Mouse (Mus musculus) heart, embryonic 16.5 days (tissue): Measurements from ENCODE around the gene Muc2. TPM values are rescaled to one million over a fixed set of nuclear protein-coding genes. Genes with fewer than 3 reads are reported as not detected.

Experiments
- ATAC-seq: fragments of 200-750 bp; cut with Nextera tagmentation; replicated peaks from 2 replicates; pipeline ENCODE4 v1.8.0; 2017; ENCODE audit warnings: moderate number of reproducible peaks; ENCODE audit not compliant: insufficient read depth, low FRiP score; ENCODE audit errors: extremely low read depth
- H3K27ac ChIP-seq: fragments of 300-500 bp; sonication (generic); 2 replicates; pipeline ENCODE4 v1.5.1; 2014; ENCODE audit warnings: mild to moderate bottlenecking, low read length, control low read depth, moderate library complexity
- H3K27me3 ChIP-seq: fragments of 300-500 bp; sonication (generic); 2 replicates; pipeline ENCODE4 v1.6.1; 2014; ENCODE audit warnings: low read length, mixed read lengths; ENCODE audit not compliant: control insufficient read depth, insufficient read depth
- H3K36me3 ChIP-seq: fragments of 300-500 bp; sonication (generic); 2 replicates; pipeline ENCODE4 v1.6.1; 2014; ENCODE audit not compliant: control insufficient read depth, insufficient read depth
- H3K4me1 ChIP-seq: fragments of 300-500 bp; sonication (generic); 2 replicates; pipeline ENCODE4 v1.6.1; 2014; ENCODE audit warnings: low read length, mixed read lengths; ENCODE audit not compliant: control insufficient read depth, insufficient read depth
- H3K4me2 ChIP-seq: fragments of 300-500 bp; sonication (generic); 2 replicates; pipeline ENCODE4 v1.6.1; 2014; ENCODE audit warnings: low read depth, mild to moderate bottlenecking, control low read depth, low read length
- H3K4me3 ChIP-seq: fragments of 300-500 bp; sonication (generic); 2 replicates; pipeline ENCODE4 v1.5.1; 2014; ENCODE audit warnings: mild to moderate bottlenecking, control low read depth, low read length
- H3K9ac ChIP-seq: fragments of 300-500 bp; sonication (generic); 2 replicates; pipeline ENCODE4 v1.6.1; 2014; ENCODE audit warnings: low read length, control low read depth
- H3K9me3 ChIP-seq: fragments of 300-500 bp; sonication (generic); replicated peaks from 2 replicates; pipeline ENCODE4 v1.6.1; 2016; ENCODE audit warnings: low read length; ENCODE audit not compliant: control insufficient read depth
- WGBS: fragments of 180-500 bp; shearing (Covaris S2); extraction: QIAGEN DNeasy Blood & Tissue Kit; methylation state at CpG from one replicate; pipeline ENCODE4 v1.1.7; 2014; 5-methylcytosine and 5-hydroxymethylcytosine counted together
- polyA plus RNA-seq: library from polyadenylated mRNA; unstranded; fragments of >200 nt; fragmentation: Nextera tagmentation; extraction: Ambion mirVana; gene quantifications from 2 replicates; pipeline ENCODE4 v1.2.1, GENCODE M21; 2015

Muc2 gene
- polyA plus RNA-seq, 1 experiment from 2014 or later: 1.1 TPM

GRCm38 (mm10) chr7:141776199-141776598, 86.1 kb downstream of the Muc2 start:
- Histone ChIP-seq H3K36me3 (no peaks in the 10 kb centered on the region), H3K4me2 (no peak overlapping the region), H3K27ac (no peak overlapping the region), H3K4me1 (peaks cover 2% of the 10 kb centered on the region; the same call in 1 of the 2 replicates), H3K9me3 (no peaks in the 10 kb centered on the region), H3K9ac (no peak overlapping the region), H3K4me3 (no peak overlapping the region), H3K27me3 (no peaks in the 10 kb centered on the region)
- 79% methylated on average over 5 of the region's 5 CpGs for WGBS
- ATAC-seq: no peak

- no peak within 1 kb of the TSS for H3K9ac ChIP-seq
- no peaks in the 10 kb centered on the region for H3K27me3 ChIP-seq
- no peaks in the 10 kb centered on the region for H3K36me3 ChIP-seq
- no peak for ATAC-seq
- no peaks in the 10 kb centered on the region for H3K4me1 ChIP-seq
- no peak within 1 kb of the TSS for H3K4me3 ChIP-seq
- no peak within 1 kb of the TSS for H3K27ac ChIP-seq
- no peak within 1 kb of the TSS for H3K4me2 ChIP-seq
- 0 out of 2 replicates have a peak, but pooled peaks cover 2% of the 10 kb centered on the region for H3K9me3 ChIP-seq
- 65% methylated on average over 6 of the region's 6 CpGs for WGBS
Observed at GRCm38 (mm10) chr7:141788677-141789452, 98.7 kb downstream of the Muc2 start, which contains the start of gene Muc5ac. Gene Muc5ac, plus strand, starts transcription at chr7:141788972.

- Histone ChIP-seq H3K27me3 (no peaks in the 10 kb centered on the region), H3K27ac (no peak overlapping the region), H3K9me3 (peaks cover 23% of the 10 kb centered on the region), H3K4me1 (no peaks in the 10 kb centered on the region), H3K4me2 (no peak overlapping the region), H3K36me3 (no peaks in the 10 kb centered on the region), H3K4me3 (no peak overlapping the region), H3K9ac (no peak overlapping the region)
- 89% methylated on average over 1 of the region's 1 CpGs for WGBS
- no peak for ATAC-seq
Observed at GRCm38 (mm10) chr7:141794251-141794650, 104.1 kb downstream of the Muc2 start.

- no peak overlapping the region for H3K9ac ChIP-seq
- no peak overlapping the region for H3K4me3 ChIP-seq
- no peaks in the 10 kb centered on the region for H3K4me1 ChIP-seq
- WGBS: 83% methylated on average over 7 of the region's 7 CpGs
- H3K27me3 ChIP-seq: no peaks in the 10 kb centered on the region
- no peaks in the 10 kb centered on the region for H3K36me3 ChIP-seq
- ATAC-seq: no peak
- peaks cover 9% of the 10 kb centered on the region for H3K9me3 ChIP-seq
- H3K4me2 ChIP-seq: no peak overlapping the region
- H3K27ac ChIP-seq: no peak overlapping the region
Observed at GRCm38 (mm10) chr7:141803206-141803605, 113.1 kb downstream of the Muc2 start.

Other genes with a start within 250 kb of the Muc2 start
- gene Pidd1, start 246.3 kb upstream of the Muc2 start, polyA plus RNA-seq: 9.0 and 9.7 TPM in 2 replicates
- 704 and 720 TPM in 2 replicates for gene Rplp2, start 243.0 kb upstream of the Muc2 start, polyA plus RNA-seq
- gene Pnpla2, start 235.1 kb upstream of the Muc2 start, polyA plus RNA-seq: 73.1 and 78.0 TPM in 2 replicates
- gene Cracr2b, start 229.2 kb upstream of the Muc2 start, polyA plus RNA-seq: 24.2 and 26.1 TPM in 2 replicates
- 42.2 and 44.0 TPM in 2 replicates for gene Cd151, start 222.9 kb upstream of the Muc2 start, polyA plus RNA-seq
- 56.7 and 61.5 TPM in 2 replicates for gene Polr2l, start 215.2 kb upstream of the Muc2 start, polyA plus RNA-seq
- gene Tspan4, start 215.1 kb upstream of the Muc2 start, polyA plus RNA-seq: 61.0 and 61.5 TPM in 2 replicates
- gene Chid1, start 150.5 kb upstream of the Muc2 start, polyA plus RNA-seq: 33.3 and 34.2 TPM in 2 replicates
- gene Ap2a2, start 128.2 kb upstream of the Muc2 start, polyA plus RNA-seq: 54.1 and 54.9 TPM in 2 replicates
- 0.14 and 0.18 TPM in 2 replicates for gene Muc6, start 35.0 kb upstream of the Muc2 start, polyA plus RNA-seq
- 0.07 and 0.08 TPM in 2 replicates for gene Muc5ac, start 98.6 kb downstream of the Muc2 start, polyA plus RNA-seq
- 0.29 and 0.43 TPM in 2 replicates for gene Muc5b, start 148.7 kb downstream of the Muc2 start, polyA plus RNA-seq
- gene Tollip, start 228.2 kb downstream of the Muc2 start, polyA plus RNA-seq: 43.5 and 46.6 TPM in 2 replicates